Mouse (Mus musculus) G1E (cell line): ENCODE measurements around the gene Mei4. TPM values are rescaled to one million over a fixed set of nuclear protein-coding genes. Genes with fewer than 3 reads are reported as not detected.

Experiments
- ATAC-seq: 2 replicates; pipeline ENCODE4 v1.8.0; 2016; ENCODE audit warnings: mild to moderate bottlenecking; ENCODE audit not compliant: insufficient number of reproducible peaks, poor library complexity, low FRiP score, severe bottlenecking; ENCODE audit errors: extremely low read depth
- DNase-seq: peaks from one replicate; pipeline ENCODE4 v3.0.0; 2012; ENCODE audit warnings: low spot score
- H3K27me3 ChIP-seq: 2 replicates; pipeline ENCODE4 v1.6.1; 2012; ENCODE audit warnings: mild to moderate bottlenecking, low read length, inconsistent platforms; ENCODE audit not compliant: insufficient read depth
- H3K36me3 ChIP-seq: replicated peaks from 2 replicates; pipeline ENCODE3; 2012; ENCODE audit warnings: mild to moderate bottlenecking, inconsistent platforms
- H3K4me1 ChIP-seq: 2 replicates; pipeline ENCODE4 v1.6.1; 2012; ENCODE audit warnings: low read depth, low read length, inconsistent platforms, mixed read lengths; ENCODE audit not compliant: insufficient read depth
- H3K4me3 ChIP-seq: 2 replicates; pipeline ENCODE4 v1.5.1; 2012; ENCODE audit warnings: low read depth, mild to moderate bottlenecking, inconsistent platforms, low read length, moderate library complexity, mixed read lengths
- H3K9me3 ChIP-seq: replicated peaks from 2 replicates; pipeline ENCODE4 v1.6.1; 2012; ENCODE audit warnings: inconsistent platforms
- CTCF ChIP-seq: IDR thresholded peaks from 2 replicates; pipeline ENCODE4 v1.5.1; 2012; ENCODE audit warnings: low read depth, low read length, inconsistent platforms, mixed read lengths
- GATA1 ChIP-seq: IDR thresholded peaks from 2 replicates; pipeline ENCODE4 v1.6.1; 2012; ENCODE audit warnings: borderline replicate concordance, low read length, inconsistent platforms, mixed read lengths
- GATA2 ChIP-seq: IDR thresholded peaks from 2 replicates; pipeline ENCODE4 v1.6.1; 2012; ENCODE audit warnings: low read depth, low read length, inconsistent platforms, borderline replicate concordance
- POLR2AphosphoS5 ChIP-seq: IDR thresholded peaks from 2 replicates; pipeline ENCODE4 v1.6.1; 2012; ENCODE audit warnings: low read depth, low read length, inconsistent platforms; ENCODE audit not compliant: insufficient replicate concordance
- TAL1 ChIP-seq: conservative IDR thresholded peaks from 2 replicates; pipeline ENCODE4 v1.6.1; 2012; ENCODE audit warnings: low read depth, low read length, inconsistent platforms, mixed read lengths
- polyA plus RNA-seq: library from polyadenylated mRNA; stranded (reverse); fragments of >175 nt; gene quantifications from 2 replicates; pipeline ENCODE4 v1.2.3, GENCODE M21; 2012
- total RNA-seq, 2 experiments: library from RNA; stranded (forward) in 1 of 2; stranded (reverse) in 1 of 2; fragments of 200-1000 nt in 1 of 2; fragments of >200 nt in 1 of 2; fragmentation: Nextera tagmentation in 1 of 2; gene quantifications; 2 replicates each; pipeline ENCODE4 v1.2.3; 2014 to 2017

Mei4 gene
- total RNA-seq (2014; fragmentation: Nextera tagmentation) (3.6 and 4.6 TPM in 2 replicates), total RNA-seq (2017) (1.8 and 2.1 TPM in 2 replicates), polyA plus RNA-seq (0.31 and 0.51 TPM in 2 replicates)

DNA sequence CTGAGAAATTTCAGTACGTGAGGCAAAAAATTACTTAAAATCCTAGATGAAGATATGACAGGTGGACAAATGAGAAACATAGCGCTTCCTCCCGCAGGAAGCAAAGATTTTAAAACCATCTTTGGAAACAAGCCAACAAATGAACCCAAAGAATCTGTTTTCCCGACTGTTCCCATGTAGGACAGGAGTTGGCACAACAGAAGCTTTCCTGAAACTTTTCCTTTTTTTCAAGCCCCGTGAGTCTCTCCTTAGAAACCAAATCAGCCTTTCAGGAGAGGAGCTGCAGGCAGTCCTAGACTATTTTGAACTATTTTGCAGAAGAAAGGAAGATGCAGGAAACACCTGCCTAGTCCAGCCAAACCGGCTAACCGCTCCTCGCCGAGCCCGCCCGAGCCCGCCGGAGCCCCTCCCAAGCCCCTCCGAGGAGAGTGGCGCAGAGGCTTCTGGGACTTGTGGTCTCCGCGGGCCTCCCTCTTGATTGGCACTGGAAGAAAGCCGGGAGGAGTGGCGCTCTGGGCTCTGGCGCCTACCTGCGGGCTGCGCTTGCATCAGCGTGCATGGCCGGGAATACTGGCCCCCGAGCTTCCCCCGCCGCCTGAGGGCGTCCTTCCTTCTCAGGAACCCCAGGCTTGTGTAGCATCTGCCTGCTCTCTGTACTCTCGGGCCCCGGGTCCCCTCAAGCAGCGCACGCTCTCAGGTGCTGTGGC is at the start of gene Mei4:
Gene Mei4 (plus strand): TSS at position 490 of the 707 bp plus-strand sequence.
- Histone ChIP-seq H3K4me3 (peak within 1 kb of the TSS; percentile 69), H3K27me3 (no peaks in the 10 kb centered on the region), H3K9me3 (no peaks in the 10 kb centered on the region), H3K4me1 (peaks cover 6% of the 10 kb centered on the region), H3K36me3 (no peaks in the 10 kb centered on the region)
- peak; percentile 89 for ATAC-seq
- TF ChIP-seq GATA2 (no peak), CTCF (no peak), GATA1 (no peak), POLR2AphosphoS5 (no peak), TAL1 (no peak)
- peak; percentile 19 for DNase-seq

DNA sequence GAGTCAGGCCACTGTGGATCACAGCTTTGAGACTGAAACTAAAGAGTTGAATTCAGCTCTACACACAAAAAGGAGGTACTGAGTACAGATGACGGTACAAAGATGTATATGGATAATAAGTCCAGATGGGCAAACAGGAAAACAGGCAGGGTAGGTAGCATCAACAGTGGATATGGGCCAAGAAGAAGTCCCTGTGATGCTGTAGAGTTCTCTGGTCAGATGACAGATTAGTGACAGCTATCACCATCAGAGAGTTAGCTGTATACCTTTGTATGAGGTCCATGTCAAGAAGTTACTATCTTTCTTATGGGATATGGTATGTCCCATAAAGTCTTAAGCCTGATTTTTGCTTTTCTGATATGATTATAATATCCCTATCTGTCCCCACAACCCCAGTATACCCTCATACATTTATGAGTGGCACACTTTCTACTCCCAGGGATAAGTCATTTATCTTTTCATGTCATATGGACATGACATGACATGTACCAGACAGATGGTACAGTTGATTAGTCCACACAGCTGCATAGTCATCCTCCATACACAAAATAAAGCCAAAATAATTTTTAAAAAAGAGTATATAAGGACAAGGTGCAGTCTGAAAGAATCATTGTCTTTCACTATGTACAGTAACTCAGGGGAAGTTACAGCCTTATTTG is 43.6 kb upstream of the Mei4 start:
- Histone ChIP-seq H3K4me1 (no peaks in the 10 kb centered on the region), H3K4me3 (no peak overlapping the region), H3K9me3 (no peaks in the 10 kb centered on the region), H3K36me3 (no peaks in the 10 kb centered on the region), H3K27me3 (no peaks in the 10 kb centered on the region)
- no peak for TF ChIP-seq TAL1
- no peak for TF ChIP-seq GATA1
- no peak for TF ChIP-seq CTCF
- no peak for TF ChIP-seq POLR2AphosphoS5
- TF ChIP-seq GATA2: no peak
- ATAC-seq: peak; percentile 63
- no peak for DNase-seq

DNA sequence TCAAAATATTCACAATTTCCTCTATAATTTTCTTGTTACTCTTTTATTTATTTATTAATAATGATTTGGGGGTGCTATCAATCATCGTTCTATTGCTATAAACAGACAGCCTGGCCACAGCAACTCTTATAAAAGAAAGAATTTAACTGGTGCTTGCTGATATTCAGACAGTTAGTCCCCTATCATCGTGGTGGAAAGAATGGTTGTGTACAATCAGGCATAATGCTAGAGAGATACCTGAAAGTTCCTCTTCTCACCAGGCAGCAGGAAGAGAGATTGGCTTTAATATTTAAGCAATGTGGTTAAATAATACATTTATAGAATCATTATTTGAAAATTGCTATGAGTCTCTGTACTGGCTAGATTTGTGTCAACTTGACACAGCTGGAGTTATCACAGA is 35.9 kb upstream of the Mei4 start:
- TF ChIP-seq CTCF: no peak
- no peak for TF ChIP-seq TAL1
- TF ChIP-seq GATA2: no peak
- TF ChIP-seq GATA1: no peak
- Histone ChIP-seq H3K36me3 (no peaks in the 10 kb centered on the region), H3K9me3 (no peaks in the 10 kb centered on the region), H3K27me3 (no peaks in the 10 kb centered on the region), H3K4me3 (no peak overlapping the region), H3K4me1 (no peaks in the 10 kb centered on the region)
- ATAC-seq (no peak), DNase-seq (no peak)

DNA sequence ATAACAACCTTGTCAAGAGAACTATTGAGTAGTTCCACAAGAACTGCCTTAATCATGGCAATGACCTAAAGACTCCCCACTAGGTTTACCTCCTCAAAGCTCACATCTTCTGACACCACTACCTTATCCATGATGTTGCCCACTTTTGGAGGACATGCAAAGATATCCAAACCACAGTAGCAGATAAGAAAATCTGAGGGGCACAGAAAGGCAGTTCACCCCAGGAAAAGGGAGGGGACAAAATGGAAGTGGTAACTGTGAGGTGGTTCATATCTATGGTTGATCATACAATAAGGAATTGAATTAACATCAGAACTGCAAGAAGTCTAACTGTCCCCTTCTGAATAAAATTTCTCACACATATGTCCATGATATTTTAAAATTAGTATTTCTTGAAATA is 29.4 kb upstream of the Mei4 start:
- H3K4me1 ChIP-seq: no peaks in the 10 kb centered on the region
- H3K27me3 ChIP-seq: no peaks in the 10 kb centered on the region
- TF ChIP-seq GATA2 (no peak), POLR2AphosphoS5 (no peak), GATA1 (no peak), TAL1 (no peak), CTCF (no peak)
- ATAC-seq: no peak
- H3K4me3 ChIP-seq: no peak overlapping the region
- no peak for DNase-seq
- H3K36me3 ChIP-seq: no peaks in the 10 kb centered on the region
- H3K9me3 ChIP-seq: no peaks in the 10 kb centered on the region

DNA sequence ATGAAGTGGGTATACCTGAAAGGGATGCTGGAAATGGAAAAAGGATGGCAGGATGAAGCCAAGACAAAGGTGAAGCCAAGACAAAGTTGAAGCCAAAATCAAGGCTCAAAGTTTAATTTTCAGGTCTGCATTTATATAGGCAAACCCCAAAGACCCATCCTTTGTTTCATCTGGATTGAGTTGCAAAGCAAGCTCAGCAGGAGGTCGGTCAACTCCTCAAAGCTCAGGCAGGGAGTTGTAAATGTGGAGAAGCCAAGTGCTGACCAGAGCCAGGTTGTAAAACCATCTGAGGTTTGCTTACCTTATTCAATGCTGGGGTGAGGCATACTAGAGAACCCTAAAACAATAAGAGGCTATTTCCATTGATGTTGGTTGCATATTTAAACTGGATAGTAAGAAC is 4.6 kb upstream of the Mei4 start:
- Histone ChIP-seq H3K27me3 (no peaks in the 10 kb centered on the region), H3K4me1 (peaks cover 3% of the 10 kb centered on the region), H3K9me3 (no peaks in the 10 kb centered on the region), H3K4me3 (no peak overlapping the region), H3K36me3 (no peaks in the 10 kb centered on the region)
- no peak for ATAC-seq
- DNase-seq: no peak
- TF ChIP-seq POLR2AphosphoS5 (no peak), GATA2 (no peak), GATA1 (no peak), TAL1 (no peak), CTCF (no peak)

DNA sequence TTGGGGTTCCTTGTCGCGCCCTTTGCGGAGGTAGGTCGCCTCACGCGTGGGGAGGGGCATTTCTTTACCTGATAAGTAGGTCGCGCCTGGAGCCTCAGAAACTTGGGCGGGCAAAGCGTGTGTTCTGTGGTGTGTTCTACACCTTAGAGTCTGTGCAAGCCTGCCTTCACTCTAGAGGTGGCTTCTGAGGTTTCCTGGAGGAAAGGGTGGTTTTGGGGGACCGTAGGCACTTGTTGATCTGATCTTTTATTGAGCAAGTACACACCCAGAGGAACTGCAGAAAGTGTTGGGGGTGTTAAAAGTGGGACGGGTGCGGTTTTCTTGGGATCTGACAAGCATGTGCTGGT is 391 bp downstream of the Mei4 start:
- Histone ChIP-seq H3K9me3 (no peaks in the 10 kb centered on the region), H3K4me1 (peaks cover 6% of the 10 kb centered on the region), H3K27me3 (no peaks in the 10 kb centered on the region), H3K4me3 (peak overlapping the region; percentile 69), H3K36me3 (no peaks in the 10 kb centered on the region)
- peak; percentile 12; the same call in 1 of the 2 replicates for ATAC-seq
- peak; percentile 0 for DNase-seq
- TF ChIP-seq POLR2AphosphoS5: no peak
- no peak for TF ChIP-seq TAL1
- no peak for TF ChIP-seq GATA2
- no peak for TF ChIP-seq GATA1
- no peak for TF ChIP-seq CTCF
